ENCODE assay signal across 31 mouse cellular contexts in the genomic region with DNA sequence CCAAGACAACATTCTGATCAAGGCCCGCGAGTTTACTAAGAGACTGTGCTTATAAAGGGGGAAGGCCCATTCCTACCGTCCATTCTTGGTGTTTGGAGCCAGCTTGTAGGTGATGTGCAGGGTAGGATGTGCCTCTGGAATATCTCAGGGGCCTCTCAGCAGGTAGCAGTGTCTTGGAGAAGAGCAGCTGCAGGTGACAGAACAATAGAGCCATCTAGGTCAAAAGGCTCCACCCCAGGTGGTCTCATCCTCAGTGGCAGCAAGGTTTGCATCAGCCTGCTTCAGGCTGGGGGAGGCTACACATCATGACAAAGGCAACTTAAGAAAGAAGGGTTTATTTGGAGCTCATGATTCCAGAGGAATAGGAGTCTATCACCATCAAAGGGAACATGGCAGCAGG. TPM values are rescaled to one million over a fixed set of nuclear protein-coding genes. Genes with fewer than 3 reads are reported as not detected.
"Had no signal": no experiment of that assay in that cellular context is flagged by ENCODE, and none has a peak within 500 bp of the region (broad histone marks: within the 10 kb centered on the region; RNA-seq: fewer than 3 reads in every experiment).

No protein-coding gene starts in this region.

RNA-seq across cellular contexts. Expression of a gene that starts 37.3 kb away (rescaled TPM):
- total RNA-seq: gastrocnemius, adult 18-20 months; gastrocnemius, adult 8-10 months; gastrocnemius, postnatal 14 days; gastrocnemius, postnatal 36 days; heart, adult 18-20 months; heart, adult 8-10 months; heart, postnatal 10 days; heart, postnatal 25 days; heart, postnatal 4 days; layer of hippocampus, adult 2 months; layer of hippocampus, postnatal 25 days; left cerebral cortex, postnatal 14 days had no signal
- polyA plus RNA-seq: gonadal fat pad, adult 2 months; heart, embryonic 10.5 days; heart, embryonic 12.5 days; heart, embryonic 14.5 days; heart, embryonic 16.5 days; hindbrain, embryonic 10.5 days; hindbrain, embryonic 12.5 days; hindbrain, embryonic 14.5 days; hindbrain, embryonic 16.5 days; inflammation-experienced regulatory T-cells, adult 6 months; intestine, embryonic 15.5 days; intestine, postnatal 0 days; kidney, embryonic 14.5 days; kidney, embryonic 16.5 days; limb, embryonic 10.5 days; limb, embryonic 13.5 days; limb, embryonic 15.5 days; liver, adult 2 months; liver, embryonic 12.5 days had no signal
